Mouse (Mus musculus) cerebellum, adult 9-10 months (tissue): ENCODE measurements at regions not wholly inside any gene's neighbourhood (a gene's known extent, or its start where the extent isn't known, plus 50 kb on each side); places are given as distances from the start of the nearest gene placed in this dataset.

ENCODE experiments used
- DNase-seq: peaks from one replicate; pipeline ENCODE4 v3.0.0; 2022

GRCm38 (mm10) chr17:27364899-27365298, 156.3 kb downstream of the Grm4 start:
- DNase-seq: no peak

DNA sequence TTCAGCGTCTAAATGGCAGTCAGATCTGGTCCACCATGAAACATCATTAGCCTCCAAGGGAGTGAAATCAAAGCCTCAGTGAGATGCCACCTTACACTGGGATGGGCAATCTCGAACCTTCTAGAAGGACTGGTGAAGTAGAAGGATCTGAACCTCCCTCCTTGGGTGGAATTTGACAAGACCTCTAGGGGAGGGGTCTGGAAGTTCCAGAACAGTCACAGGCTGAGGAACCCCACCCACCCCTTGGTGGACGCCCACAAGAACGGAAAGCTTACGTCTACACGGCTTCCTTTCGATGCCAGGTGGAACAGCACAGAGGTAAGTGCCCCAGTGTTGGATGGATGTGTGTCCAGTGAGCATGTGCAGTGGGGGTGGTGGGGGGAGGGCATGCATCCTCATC, 156.9 kb downstream of the Grm4 start:
- DNase-seq: no peak

DNA sequence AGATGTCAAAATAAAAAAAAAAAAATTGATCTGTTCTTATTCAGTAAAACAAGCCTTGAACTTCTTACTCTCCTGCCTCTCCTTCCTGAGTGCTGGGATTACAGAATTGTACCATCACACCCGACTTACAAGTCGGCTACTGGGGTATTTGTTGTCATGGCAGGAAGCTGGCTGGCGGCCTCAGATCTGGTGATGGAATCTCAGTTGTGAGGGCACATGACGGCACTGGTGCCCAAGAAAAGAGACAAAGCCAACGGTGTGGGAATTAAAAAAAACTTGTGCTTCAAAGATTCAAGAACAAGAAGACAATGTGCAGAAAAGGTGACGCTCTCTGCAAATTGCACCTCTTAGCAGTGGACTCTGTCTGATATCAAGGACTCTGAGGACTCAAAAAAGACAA, 157.3 kb downstream of the Grm4 start:
- no peak for DNase-seq

- no peak for DNase-seq
These were observed 158.0 kb upstream of the Lemd2 start for GRCm38 (mm10) chr17:27362221-27362620.

DNA sequence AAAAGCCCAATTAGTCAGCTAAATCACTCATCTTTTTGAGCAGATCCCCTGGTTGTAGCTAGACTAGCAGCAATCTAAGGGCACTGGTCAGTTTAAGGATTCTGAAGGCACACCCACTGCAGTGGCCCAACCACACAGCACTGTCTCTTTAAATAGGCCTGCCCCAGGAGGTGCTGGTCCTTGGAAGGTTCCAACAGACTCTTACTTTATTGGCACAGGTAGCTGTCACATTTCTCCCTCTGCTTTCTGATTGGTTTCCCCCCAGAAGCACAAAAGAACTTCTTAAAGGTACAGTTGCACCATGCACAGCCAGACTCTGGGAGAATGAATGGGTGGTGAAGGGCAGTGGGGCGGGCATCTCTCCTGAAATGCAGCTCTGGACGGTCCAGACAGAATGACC, 157.1 kb upstream of the Lemd2 start:
- DNase-seq: peak; percentile 13

- no peak for DNase-seq
These were observed 152.6 kb upstream of the Lemd2 start for GRCm38 (mm10) chr17:27356862-27357261.

GRCm38 (mm10) chr17:27355717-27356116, 151.4 kb upstream of the Lemd2 start:
- DNase-seq: no peak

- DNase-seq: no peak
These were observed 150.8 kb upstream of the Lemd2 start for GRCm38 (mm10) chr17:27355056-27355455.

GRCm38 (mm10) chr17:27349911-27350310, 145.6 kb upstream of the Lemd2 start:
- no peak for DNase-seq

DNA sequence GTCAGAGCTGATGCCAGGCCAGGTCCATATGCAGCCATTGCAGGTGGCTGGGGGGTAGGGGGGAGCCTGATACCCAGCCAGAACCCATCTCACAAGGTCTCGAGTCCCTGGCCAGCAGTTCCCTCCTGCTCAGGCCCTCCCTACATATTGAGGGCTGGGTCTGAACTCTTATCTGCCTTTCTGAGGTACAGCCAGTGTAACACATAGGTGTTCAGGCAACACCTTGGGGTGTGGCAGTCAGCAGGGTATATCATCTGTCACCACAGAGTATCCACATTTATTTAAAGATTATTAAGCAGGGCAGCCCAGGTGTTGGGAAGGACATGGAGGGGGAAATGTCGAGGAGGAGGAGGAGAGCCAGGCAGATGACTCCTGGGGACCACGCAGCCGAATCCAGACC, 145.2 kb upstream of the Lemd2 start:
- no peak for DNase-seq

DNA sequence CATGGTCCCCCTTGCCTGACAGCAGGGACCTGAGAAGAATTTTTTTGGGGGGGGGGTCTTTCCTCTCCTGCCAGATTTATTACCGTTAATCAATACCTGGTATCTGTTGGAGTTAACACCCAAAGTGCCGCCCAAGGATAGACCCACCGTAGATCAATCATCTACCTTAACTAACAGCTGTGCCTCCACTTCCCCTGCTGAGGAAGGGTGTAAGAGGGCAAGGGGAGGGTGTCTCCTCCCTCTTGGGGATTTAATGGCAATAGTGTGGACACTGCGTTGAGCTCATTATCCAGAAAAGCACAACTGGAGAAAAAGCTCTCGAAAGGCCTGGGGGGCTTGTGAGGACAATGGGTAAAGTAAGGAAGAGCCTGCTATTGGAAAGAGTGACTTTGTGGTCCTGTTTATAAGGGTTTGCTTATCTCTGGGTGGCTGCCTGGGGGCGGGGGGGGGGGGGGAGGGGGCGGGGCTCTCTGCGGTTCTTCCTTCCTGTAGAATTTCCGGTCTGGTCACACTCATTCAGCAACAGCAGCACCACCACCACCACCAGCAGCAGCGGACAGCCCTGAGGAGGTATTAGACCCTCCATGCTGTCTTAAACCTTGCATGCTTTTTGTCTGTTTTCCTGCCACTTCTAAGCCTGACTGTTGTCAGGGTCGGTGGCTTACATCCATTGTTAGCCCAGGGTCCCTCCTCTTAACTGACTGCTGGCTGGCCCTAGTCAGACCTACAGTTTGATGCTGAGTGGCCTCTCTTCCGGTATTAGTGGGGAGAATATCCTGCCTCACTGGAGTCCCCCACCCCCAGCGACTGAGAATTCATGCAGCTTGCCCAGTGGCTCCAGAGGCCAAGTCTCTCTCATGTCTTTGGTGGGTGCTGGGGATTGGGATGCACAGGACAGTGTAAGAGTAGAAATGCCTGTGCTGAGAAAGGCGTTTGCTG, 138.0 kb upstream of the Lemd2 start:
- DNase-seq: no peak

GRCm38 (mm10) chr17:27339823-27340222, 135.6 kb upstream of the Lemd2 start:
- no peak for DNase-seq

DNA sequence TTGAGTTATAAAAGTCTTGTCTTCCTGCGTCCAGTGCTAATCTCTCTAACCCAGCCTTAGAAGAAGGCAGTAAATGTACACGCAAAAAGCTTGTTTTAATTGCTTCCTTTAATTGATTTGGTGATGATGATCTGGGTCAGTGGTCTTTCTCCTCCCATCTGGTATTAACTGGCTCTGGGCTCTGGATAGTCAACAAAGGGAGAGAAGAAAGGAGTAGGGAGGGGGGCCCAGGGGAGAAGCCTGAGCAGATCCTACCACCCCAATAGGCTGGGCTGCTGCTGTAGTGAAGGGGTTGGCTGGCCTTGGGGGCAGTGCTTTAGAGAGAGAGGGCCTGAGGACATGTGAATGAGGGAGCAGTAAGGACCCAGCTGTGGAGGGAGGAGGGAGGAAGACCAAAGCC, 135.0 kb upstream of the Lemd2 start:
- no peak for DNase-seq

DNA sequence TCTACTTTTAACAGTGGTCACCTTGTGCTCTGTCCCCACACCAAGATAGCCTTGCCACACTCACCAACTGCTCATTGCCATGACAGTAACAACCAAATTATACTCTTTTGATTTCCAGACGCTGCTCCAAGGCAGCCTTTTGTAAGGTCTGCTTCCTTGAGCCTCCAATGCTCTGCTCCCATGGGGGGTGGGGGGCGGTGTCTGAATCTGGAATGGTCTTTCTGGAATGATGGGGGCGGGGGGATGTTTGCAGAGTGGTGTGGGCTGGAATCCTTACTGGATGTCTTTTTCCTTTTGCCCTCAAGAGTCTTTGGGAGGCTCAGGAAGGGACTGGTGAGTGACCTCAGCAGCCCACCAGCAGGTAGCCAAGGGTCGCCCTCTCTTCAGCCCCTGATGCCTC, 131.4 kb upstream of the Lemd2 start:
- DNase-seq: no peak

GRCm38 (mm10) chr17:27333593-27333992, 129.3 kb upstream of the Lemd2 start:
- DNase-seq: no peak

DNA sequence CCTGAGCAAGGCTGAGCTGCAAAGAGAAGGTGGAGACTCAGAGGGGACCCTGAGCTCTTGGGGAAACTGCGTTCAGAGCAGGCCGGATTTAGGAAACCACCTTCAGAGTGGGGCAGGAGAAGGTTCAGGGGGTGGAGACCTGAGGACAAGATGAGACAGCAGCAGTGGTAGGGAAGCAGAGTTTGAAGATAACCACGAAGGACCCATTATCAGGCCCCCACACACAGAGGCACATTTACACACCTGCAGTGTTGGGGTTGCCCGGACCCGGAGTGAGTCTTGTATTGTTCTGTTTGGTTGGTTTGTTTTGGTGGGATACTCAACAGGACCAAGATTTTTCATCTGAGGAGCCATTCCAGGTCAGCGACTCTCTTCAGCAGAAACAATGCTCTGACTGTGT, 128.9 kb upstream of the Lemd2 start:
- DNase-seq: no peak

GRCm38 (mm10) chr17:27332076-27332475, 127.8 kb upstream of the Lemd2 start:
- DNase-seq: no peak

DNA sequence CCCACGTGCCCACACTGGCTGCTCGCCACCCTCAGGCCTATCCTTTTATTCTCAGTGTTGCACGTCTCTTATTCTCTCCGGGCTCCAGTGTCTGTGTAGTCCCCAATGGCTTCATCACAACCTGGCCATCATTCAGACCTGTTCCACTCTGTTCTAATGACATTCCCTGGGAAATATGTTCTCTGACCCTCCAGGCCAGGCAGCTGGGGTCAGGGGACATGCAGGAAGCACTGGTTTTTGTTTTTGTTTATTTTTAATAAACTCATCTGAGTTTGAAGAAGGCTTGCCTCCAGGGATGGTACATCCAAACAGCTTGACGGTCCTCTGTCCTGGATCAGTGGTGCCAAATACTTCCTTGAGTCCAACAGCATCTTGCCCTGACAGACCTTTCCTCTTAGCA, 127.4 kb upstream of the Lemd2 start:
- no peak for DNase-seq

- no peak for DNase-seq
These were observed 125.5 kb upstream of the Lemd2 start for GRCm38 (mm10) chr17:27329791-27330190.

GRCm38 (mm10) chr17:27329183-27329582, 124.9 kb upstream of the Lemd2 start:
- no peak for DNase-seq

GRCm38 (mm10) chr17:27325002-27325460, 120.8 kb upstream of the Lemd2 start:
- DNase-seq: no peak

DNA sequence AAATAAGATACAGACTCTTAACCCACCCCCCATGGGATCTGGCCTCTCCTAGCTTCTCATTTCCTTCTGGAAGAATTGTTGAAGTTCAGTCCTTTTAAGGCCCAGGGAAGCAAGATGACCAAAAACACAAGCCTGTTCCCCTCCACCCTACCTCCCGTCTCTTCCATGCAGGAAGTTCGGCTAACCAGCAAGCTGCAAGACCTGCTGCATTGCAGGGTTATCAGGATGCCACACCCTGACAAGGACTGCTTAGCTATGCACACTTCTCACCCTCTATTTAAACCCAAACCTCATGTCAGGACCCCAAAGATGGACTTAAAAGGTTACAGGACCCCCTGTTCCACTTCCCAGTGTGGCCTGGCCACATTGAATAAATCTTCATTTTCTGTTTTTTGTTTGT, 119.2 kb upstream of the Lemd2 start:
- DNase-seq: no peak

DNA sequence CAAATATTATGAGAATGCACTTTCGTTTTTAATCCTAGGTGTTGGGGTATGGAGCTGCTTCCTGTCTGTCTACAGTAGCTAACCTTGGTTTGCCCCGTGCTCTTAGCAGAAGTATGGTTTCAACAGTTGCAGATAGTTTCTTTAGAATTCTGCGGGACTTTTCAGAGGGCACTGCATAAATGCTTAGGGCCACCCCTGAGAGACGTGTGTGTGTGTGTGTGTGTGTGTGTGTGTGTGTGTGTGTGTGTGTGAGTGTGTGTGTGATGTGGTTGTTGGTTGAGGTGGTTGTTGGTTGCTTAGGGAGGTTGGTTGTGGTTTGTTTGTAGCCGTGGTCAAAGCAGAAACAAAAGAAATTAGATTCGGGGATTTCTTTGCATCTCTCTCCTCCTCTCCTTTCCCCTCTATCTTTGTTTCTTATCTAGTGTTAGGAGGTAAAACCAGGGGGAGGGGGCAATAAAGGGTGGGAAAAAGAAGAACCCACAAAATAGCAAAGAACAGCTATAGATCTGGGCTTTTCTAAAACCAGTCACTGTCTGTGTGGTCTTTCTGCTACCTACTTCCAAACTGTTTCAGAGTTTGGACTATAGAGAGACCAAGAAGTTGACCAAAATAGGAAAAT, 118.7 kb upstream of the Lemd2 start:
- DNase-seq: no peak

DNA sequence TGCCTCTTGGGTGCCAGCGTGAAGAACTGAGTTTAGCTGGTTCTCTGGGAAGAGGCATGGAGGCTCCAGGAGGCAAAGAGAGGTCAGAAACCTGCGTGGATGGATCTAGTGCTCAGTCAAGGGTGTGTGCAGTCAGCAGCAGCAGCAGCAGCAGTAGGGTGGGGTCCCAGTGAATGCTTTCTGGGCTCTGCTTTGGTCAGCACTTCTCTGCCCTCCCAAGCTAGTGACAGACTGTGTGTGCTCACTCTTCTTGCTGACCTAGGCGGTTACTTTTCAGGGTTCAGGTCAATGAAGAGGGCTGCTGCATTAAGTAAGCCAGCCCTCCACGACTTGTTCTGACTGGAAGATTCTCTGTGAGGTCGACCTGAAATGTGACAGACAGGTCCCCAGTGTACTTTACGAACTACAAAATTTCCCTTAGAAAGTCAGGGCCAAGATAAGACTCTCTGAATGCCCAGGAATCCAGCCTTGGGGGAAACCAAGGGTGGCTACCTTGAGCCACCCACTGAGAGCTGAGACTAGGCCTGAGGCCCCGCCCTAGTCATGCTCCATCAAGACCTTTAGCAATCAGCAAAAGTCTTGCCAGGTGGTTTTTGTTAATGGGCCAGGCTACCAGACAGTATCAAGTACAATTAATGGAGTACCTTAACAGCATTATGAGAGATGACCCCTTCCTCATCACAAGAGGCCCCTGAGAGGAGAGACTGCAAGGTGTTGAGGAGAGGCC, 114.9 kb upstream of the Lemd2 start:
- no peak for DNase-seq
